Mouse (Mus musculus) limb, embryonic 15.5 days (tissue): ENCODE data around the gene Gjd2. TPM values are rescaled to one million over a fixed set of nuclear protein-coding genes. Genes with fewer than 3 reads are reported as not detected.
A peak's percentile ranks its signal among the peaks of the same experiment; 100 is the strongest.

Experiments used
- ATAC-seq: fragments of 200-750 bp; cut with Nextera tagmentation; 2 replicates; pipeline ENCODE4 v1.8.0; 2017; ENCODE audit warnings: low read depth, moderate TSS enrichment; ENCODE audit not compliant: insufficient number of reproducible peaks, low FRiP score, low TSS enrichment
- H3K27ac ChIP-seq: fragments of 300-500 bp; sonication (generic); 2 replicates; pipeline ENCODE4 v1.5.1; 2015; ENCODE audit warnings: moderate library complexity, mild to moderate bottlenecking, inconsistent platforms
- H3K27me3 ChIP-seq: fragments of 300-500 bp; sonication (generic); 2 replicates; pipeline ENCODE4 v1.6.1; 2015; ENCODE audit warnings: inconsistent platforms
- H3K36me3 ChIP-seq: fragments of 300-500 bp; sonication (generic); 2 replicates; pipeline ENCODE4 v1.6.1; 2015; ENCODE audit warnings: inconsistent platforms
- H3K4me1 ChIP-seq: fragments of 300-500 bp; sonication (generic); 2 replicates; pipeline ENCODE4 v1.6.1; 2015; ENCODE audit warnings: inconsistent platforms
- H3K4me2 ChIP-seq: fragments of 300-500 bp; sonication (generic); 2 replicates; pipeline ENCODE4 v1.6.1; 2015; ENCODE audit warnings: mild to moderate bottlenecking, inconsistent platforms
- H3K4me3 ChIP-seq: fragments of 300-500 bp; sonication (generic); 2 replicates; pipeline ENCODE4 v1.5.1; 2015; ENCODE audit warnings: mild to moderate bottlenecking, inconsistent platforms
- H3K9ac ChIP-seq: fragments of 300-500 bp; sonication (generic); 2 replicates; pipeline ENCODE4 v1.6.1; 2015; ENCODE audit warnings: inconsistent platforms
- H3K9me3 ChIP-seq: fragments of 300-500 bp; sonication (generic); 2 replicates; pipeline ENCODE4 v1.6.1; 2016; ENCODE audit warnings: inconsistent platforms
- WGBS: fragments of 180-500 bp; shearing (Covaris S2); methylation state at CpG from one replicate; pipeline ENCODE4 v1.1.7; 2015; 5-methylcytosine and 5-hydroxymethylcytosine counted together
- polyA plus RNA-seq: library from polyadenylated mRNA; unstranded; fragments of >200 nt; fragmentation: Nextera tagmentation; extraction: Ambion mirVana; gene quantifications from 2 replicates; pipeline ENCODE4 v1.2.1, GENCODE M21; 2015

The Gjd2 gene
- polyA plus RNA-seq, 1 experiment from 2014 or later = 0.17 TPM

DNA sequence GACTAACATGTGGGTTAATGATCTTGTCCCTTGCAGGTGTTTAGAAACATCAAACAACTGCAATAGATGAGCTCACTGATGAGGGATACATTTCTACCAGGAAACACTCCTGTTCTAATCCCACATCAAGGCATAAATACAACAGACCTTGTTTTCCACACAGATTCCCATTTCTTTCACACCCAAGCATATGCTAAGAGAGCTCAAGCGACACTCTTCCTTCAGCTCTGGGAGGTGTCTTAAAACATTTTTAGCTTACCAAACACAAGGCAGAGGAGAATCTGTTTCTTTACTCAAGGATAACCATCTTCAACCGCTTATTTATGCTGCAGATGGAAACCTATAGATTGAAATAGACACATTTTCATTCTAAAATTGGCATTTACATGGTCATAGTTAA, 5.1 kb downstream of the Gjd2 start:
- Histone ChIP-seq H3K4me2 (no peak overlapping the region), H3K4me1 (peaks cover 4% of the 10 kb centered on the region), H3K4me3 (no peak overlapping the region), H3K27ac (no peak overlapping the region), H3K27me3 (peaks cover 27% of the 10 kb centered on the region), H3K9me3 (no peaks in the 10 kb centered on the region), H3K36me3 (no peaks in the 10 kb centered on the region), H3K9ac (no peak overlapping the region)
- 81% methylated on average over 2 of the region's 2 CpGs for WGBS
- ATAC-seq = no peak

DNA sequence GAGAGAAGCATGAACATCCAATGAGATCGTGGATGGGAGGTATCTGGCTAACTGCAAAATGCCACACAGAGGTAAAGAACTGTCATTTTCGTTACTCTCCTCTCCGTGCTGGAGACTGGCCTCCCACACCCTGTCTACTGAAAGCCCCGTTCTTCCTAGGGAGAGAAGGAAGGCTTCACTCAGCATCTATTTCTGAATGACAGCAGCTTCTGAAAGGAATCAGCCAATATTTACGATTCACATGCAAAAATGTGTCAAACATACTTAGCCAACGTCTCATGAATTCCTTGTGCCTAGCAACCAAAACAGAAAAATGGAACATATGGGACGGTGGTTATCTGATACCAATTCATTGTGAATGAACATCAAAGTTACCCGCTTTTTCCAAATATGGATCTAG, 15.9 kb downstream of the Gjd2 start:
- H3K27me3 ChIP-seq = no peaks in the 10 kb centered on the region
- no peak overlapping the region for H3K4me2 ChIP-seq
- ATAC-seq = no peak
- H3K4me3 ChIP-seq = no peak overlapping the region
- H3K4me1 ChIP-seq = no peaks in the 10 kb centered on the region
- no peak overlapping the region for H3K27ac ChIP-seq
- no peaks in the 10 kb centered on the region for H3K36me3 ChIP-seq
- 67% methylated on average over 8 of the region's 8 CpGs for WGBS
- no peak overlapping the region for H3K9ac ChIP-seq
- H3K9me3 ChIP-seq = no peaks in the 10 kb centered on the region

DNA sequence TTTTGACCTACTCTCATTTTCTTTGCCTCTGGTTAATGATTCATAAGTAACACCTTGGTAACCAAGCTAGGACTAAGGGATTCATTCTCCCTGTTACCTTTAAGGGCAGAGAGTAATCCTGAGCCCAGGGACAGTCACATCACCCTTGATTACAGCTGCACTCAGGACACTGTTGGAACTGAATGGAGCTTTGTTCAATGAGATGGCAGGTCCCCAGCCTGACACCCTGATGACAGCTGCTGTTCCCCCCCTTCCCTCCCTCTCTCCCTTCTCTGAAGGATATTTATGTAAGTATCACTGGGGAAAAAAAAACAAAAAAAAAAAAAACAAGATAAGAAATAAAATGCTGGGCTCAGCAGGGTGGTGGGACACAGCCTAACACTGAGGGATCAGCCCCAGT, 16.5 kb downstream of the Gjd2 start:
- Histone ChIP-seq H3K27me3 (no peaks in the 10 kb centered on the region), H3K4me1 (no peaks in the 10 kb centered on the region), H3K9ac (no peak overlapping the region), H3K36me3 (no peaks in the 10 kb centered on the region), H3K9me3 (no peaks in the 10 kb centered on the region), H3K4me3 (no peak overlapping the region), H3K27ac (no peak overlapping the region), H3K4me2 (no peak overlapping the region)
- ATAC-seq = no peak

DNA sequence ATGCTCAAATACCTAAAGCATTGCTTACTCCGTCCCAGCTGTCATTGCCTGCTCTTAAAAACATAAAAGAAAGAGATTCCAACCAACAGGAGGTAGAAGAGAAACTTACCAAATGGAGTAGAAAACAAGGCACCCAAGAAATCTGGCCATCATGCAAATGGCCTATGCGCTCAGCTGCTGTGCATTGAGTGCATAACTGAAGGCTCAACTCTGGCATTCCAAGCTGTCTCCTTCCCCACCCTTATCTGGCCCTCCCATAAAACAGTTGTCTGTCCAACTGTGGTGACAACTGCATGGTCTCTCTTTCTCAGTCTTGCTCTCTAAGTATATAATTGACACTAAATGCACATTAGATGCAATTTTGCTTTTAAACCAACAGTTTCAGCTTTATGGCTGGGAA, 28.5 kb downstream of the Gjd2 start:
- Histone ChIP-seq H3K4me3 (no peak overlapping the region), H3K9ac (no peak overlapping the region), H3K27me3 (no peaks in the 10 kb centered on the region), H3K27ac (no peak overlapping the region), H3K36me3 (no peaks in the 10 kb centered on the region), H3K4me2 (no peak overlapping the region), H3K9me3 (no peaks in the 10 kb centered on the region), H3K4me1 (no peaks in the 10 kb centered on the region)
- 72% methylated on average over 2 of the region's 2 CpGs for WGBS
- 0 out of 2 replicates have a peak, but pooled peaks have one; percentile 16 for ATAC-seq

DNA sequence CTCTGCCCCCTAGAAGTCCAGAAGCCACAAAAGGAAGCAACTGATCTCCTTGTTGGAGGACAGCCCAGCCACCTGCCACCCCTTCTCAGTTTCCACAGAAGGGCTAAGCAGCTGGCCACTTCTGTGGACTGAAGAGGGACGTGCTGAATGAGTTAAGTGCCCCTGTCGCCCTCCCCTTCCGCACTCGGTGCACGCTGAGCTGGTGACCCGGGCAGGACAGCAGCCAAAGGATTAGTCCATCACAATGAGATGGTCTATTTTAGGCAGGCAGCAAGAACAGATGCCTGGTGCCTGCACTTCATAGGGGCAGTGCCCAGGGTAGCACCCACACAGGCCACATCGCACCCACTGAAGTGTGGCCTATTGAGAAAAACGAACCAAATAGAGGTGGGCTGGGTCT, 32.8 kb downstream of the Gjd2 start:
- H3K27ac ChIP-seq = no peak overlapping the region
- H3K4me3 ChIP-seq = no peak overlapping the region
- H3K4me1 ChIP-seq = no peaks in the 10 kb centered on the region
- WGBS = 67% methylated on average over 8 of the region's 8 CpGs
- H3K36me3 ChIP-seq = no peaks in the 10 kb centered on the region
- no peak overlapping the region for H3K9ac ChIP-seq
- H3K27me3 ChIP-seq = no peaks in the 10 kb centered on the region
- H3K4me2 ChIP-seq = no peak overlapping the region
- peak; percentile 73; the same call in 1 of the 2 replicates for ATAC-seq
- H3K9me3 ChIP-seq = no peaks in the 10 kb centered on the region

DNA sequence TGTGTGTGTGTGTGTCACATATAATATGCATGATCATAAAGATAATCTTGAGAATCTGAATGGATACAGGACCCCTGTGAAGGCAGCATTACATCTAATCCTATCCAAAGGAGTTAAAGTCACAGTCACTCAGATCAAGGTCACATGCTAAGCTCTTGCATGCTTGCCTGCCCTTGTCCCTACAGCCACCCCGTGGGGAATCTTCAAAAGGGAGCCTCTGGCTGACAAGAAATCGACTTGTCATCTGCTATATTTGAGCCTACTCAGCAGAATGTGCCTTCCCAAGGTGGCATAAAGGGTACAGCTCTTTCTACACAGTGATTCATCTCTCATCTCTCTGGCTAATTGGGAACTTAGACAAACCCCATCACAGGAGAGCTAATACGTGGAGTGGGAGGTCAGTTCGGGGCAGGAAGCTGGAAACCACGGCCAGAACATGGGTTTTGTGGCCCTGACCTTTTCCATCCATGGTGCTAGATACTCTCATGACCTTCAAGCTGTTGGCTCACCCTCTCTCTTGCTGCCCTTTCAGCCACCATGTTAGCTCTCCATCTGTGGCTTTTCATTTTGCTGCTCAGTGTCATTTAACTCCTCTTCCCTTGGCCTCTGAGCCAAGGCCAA, 35.2 kb downstream of the Gjd2 start:
- Histone ChIP-seq H3K4me2 (no peak overlapping the region), H3K4me3 (no peak overlapping the region), H3K9ac (no peak overlapping the region), H3K27me3 (no peaks in the 10 kb centered on the region), H3K4me1 (no peaks in the 10 kb centered on the region), H3K36me3 (no peaks in the 10 kb centered on the region), H3K9me3 (no peaks in the 10 kb centered on the region), H3K27ac (no peak overlapping the region)
- no peak for ATAC-seq
- WGBS = 65% methylated on average over 5 of the region's 5 CpGs

DNA sequence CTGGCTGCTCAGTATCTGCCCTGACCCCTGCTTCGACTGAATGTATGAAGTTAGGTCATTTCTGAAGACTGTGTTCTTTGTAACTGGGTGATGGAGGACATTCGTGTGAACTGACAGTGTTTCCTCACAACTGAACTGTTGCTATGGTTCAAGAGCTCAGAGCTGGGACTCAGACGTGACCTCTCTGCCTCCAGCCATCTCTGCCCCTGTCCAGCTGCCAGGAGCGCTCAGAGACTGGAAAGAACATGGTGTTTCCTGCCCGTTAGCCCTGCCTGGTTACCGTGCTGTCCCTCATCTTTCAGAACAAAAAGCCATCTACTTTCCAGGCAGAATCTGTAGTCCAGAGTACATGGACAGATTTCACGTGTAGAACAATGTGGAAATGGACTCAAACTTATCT, 39.5 kb downstream of the Gjd2 start:
- WGBS = 72% methylated on average over 7 of the region's 7 CpGs
- no peak for ATAC-seq
- Histone ChIP-seq H3K4me1 (no peaks in the 10 kb centered on the region), H3K27ac (no peak overlapping the region), H3K9me3 (no peaks in the 10 kb centered on the region), H3K4me3 (no peak overlapping the region), H3K36me3 (no peaks in the 10 kb centered on the region), H3K4me2 (no peak overlapping the region), H3K27me3 (no peaks in the 10 kb centered on the region), H3K9ac (no peak overlapping the region)

DNA sequence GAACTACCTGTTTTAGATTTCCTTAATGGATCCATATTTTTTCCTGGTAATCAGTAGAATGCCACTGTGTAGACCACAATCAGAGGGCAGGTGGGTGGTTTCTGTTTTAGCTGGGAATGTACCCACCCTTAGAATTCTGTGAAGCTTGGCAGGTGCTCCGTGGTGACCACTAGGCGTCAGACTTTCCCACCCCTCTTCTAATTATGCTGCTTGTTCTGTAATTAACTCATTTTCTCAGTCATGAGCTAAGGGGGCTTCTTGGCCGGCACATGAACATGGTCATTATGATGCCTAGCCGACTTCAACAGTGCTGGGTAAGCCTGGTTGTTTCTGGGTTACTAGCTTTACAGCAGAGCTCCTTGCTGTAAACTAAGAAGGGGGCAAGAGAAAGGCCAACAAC, 47.0 kb downstream of the Gjd2 start:
- H3K9ac ChIP-seq = no peak overlapping the region
- 34% methylated on average over 4 of the region's 4 CpGs for WGBS
- no peaks in the 10 kb centered on the region for H3K36me3 ChIP-seq
- no peaks in the 10 kb centered on the region for H3K9me3 ChIP-seq
- no peak overlapping the region for H3K4me3 ChIP-seq
- no peak overlapping the region for H3K4me2 ChIP-seq
- ATAC-seq = no peak
- H3K27ac ChIP-seq = no peak overlapping the region
- no peaks in the 10 kb centered on the region for H3K27me3 ChIP-seq
- no peaks in the 10 kb centered on the region for H3K4me1 ChIP-seq

Other genes starting within 250 kb of the Gjd2 start
- gene Scg5, start 184.5 kb downstream of the Gjd2 start, polyA plus RNA-seq = 0.96 and 1.2 TPM in 2 replicates
- 19.0 and 20.1 TPM in 2 replicates for gene Arhgap11a, start 165.0 kb downstream of the Gjd2 start, polyA plus RNA-seq
- 710 and 1,930 TPM in 2 replicates for gene Actc1, start 39.9 kb upstream of the Gjd2 start, polyA plus RNA-seq
- gene Aqr, start 173.4 kb upstream of the Gjd2 start, polyA plus RNA-seq = 37.4 and 40.3 TPM in 2 replicates
- gene Zfp770, start 187.8 kb upstream of the Gjd2 start, polyA plus RNA-seq = 3.6 and 4.1 TPM in 2 replicates